Mouse (Mus musculus): ENCODE results near the gene Ppil4. TPM values are rescaled to one million over a fixed set of nuclear protein-coding genes. Genes with fewer than 3 reads are reported as not detected.

Gene Ppil4
- polyA plus RNA-seq, 1 experiment = 0.38 TPM

DNA sequence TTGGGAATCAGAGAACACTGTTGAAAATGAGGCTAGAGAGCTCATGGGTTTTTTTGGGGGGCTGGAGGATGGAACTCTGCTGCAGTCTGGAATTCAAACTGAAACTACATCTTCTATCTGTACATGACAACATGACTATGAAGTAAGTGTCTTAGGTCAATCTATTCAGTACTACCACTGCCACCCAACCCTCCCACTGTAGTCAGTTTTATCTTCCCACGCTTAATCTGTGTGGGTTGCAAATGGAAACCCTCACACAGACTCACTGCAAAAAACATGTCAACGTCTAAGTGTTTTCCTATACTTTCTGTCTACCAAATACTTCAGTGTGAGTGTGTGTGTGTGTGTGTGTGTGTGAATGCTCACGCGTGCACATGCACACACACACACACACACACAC lies 50.5 kb downstream of the Ppil4 start:
- no peaks in the 10 kb centered on the region for H3K9me3 ChIP-seq (ENCODE audit: control insufficient read depth, low read length)
- no peaks in the 10 kb centered on the region for H3K36me3 ChIP-seq (ENCODE audit: control insufficient read depth)
- TF ChIP-seq TAL1 (IDR thresholded peaks at IDR 0.05; ENCODE audit: low read length) = no peak
- TF ChIP-seq GATA1 (IDR thresholded peaks at IDR 0.05; ENCODE audit: low read length) = no peak
- peaks cover 5% of the 10 kb centered on the region for H3K27me3 ChIP-seq (ENCODE audit: control insufficient read depth)
- no peak overlapping the region for H3K4me3 ChIP-seq (replicated peaks)
- no peaks in the 10 kb centered on the region for H3K4me1 ChIP-seq (ENCODE audit: control insufficient read depth)

DNA sequence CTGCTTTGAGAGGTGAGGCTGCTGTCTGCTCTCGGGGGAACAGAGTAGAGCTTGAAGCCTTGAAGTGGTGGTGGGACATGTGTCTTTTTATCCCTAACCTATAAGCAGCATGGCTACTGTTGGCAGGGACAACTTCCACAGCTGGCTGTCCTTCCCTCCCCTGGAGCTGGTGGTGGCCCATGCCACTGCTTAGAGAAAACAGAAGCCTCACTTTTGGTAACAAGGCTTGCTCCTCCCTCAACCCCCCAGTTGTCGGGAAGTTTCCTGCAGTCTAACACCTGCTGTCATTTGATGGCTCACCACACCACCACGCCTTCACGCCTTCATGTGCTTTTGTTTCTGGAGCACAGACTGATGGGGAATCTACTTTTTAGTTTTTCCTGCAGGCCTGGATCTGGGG lies 51.5 kb downstream of the Ppil4 start:
- no peaks in the 10 kb centered on the region for H3K9me3 ChIP-seq (ENCODE audit: control insufficient read depth, low read length)
- no peak overlapping the region for H3K4me3 ChIP-seq (replicated peaks)
- no peaks in the 10 kb centered on the region for H3K36me3 ChIP-seq (ENCODE audit: control insufficient read depth)
- H3K4me1 ChIP-seq (ENCODE audit: control insufficient read depth) = no peaks in the 10 kb centered on the region
- TF ChIP-seq TAL1 (IDR thresholded peaks at IDR 0.05; ENCODE audit: low read length) (no peak), GATA1 (IDR thresholded peaks at IDR 0.05; ENCODE audit: low read length) (no peak)
- H3K27me3 ChIP-seq (ENCODE audit: control insufficient read depth) = peaks cover 5% of the 10 kb centered on the region

DNA sequence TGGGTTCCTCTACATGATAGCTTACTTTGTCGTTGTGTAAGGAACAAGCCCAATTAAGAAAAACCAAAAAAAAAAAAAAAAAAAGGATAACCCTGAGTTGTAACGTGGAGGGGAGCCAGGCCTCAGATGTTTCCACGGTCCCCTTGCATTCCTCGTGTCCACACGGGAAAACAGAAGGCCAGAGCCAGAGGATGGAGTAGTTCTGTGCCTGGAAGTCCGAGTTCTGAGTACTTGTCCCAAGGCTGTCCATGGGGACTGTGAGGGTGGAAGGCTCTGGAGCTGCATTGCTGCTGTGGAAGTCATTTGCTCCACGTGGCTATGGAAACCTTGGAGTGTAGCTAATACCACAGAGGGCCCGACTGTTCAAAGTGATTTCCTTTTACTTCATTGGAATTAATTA lies 52.4 kb downstream of the Ppil4 start:
- no peaks in the 10 kb centered on the region for H3K4me1 ChIP-seq (ENCODE audit: control insufficient read depth)
- no peaks in the 10 kb centered on the region for H3K36me3 ChIP-seq (ENCODE audit: control insufficient read depth)
- peaks cover 5% of the 10 kb centered on the region for H3K27me3 ChIP-seq (ENCODE audit: control insufficient read depth)
- H3K9me3 ChIP-seq (ENCODE audit: control insufficient read depth, low read length) = no peaks in the 10 kb centered on the region
- TF ChIP-seq GATA1 (IDR thresholded peaks at IDR 0.05; ENCODE audit: low read length) = no peak
- H3K4me3 ChIP-seq (replicated peaks) = no peak overlapping the region

- no peaks in the 10 kb centered on the region for H3K36me3 ChIP-seq (ENCODE audit: control insufficient read depth)
These were observed 53.3 kb downstream of the Ppil4 start for GRCm38 (mm10) chr10:7845991-7846390.

GRCm38 (mm10) chr10:7847166-7847605 lies 54.5 kb downstream of the Ppil4 start:
- H3K27me3 ChIP-seq (ENCODE audit: control insufficient read depth) = no peaks in the 10 kb centered on the region; the same call in 1 of the 2 replicates
- H3K36me3 ChIP-seq (ENCODE audit: control insufficient read depth) = no peaks in the 10 kb centered on the region
- H3K4me1 ChIP-seq (ENCODE audit: control insufficient read depth) = no peaks in the 10 kb centered on the region
- H3K9me3 ChIP-seq (ENCODE audit: control insufficient read depth, low read length) = no peaks in the 10 kb centered on the region
- no peak overlapping the region for H3K4me3 ChIP-seq (replicated peaks)
- TF ChIP-seq GATA1 (IDR thresholded peaks at IDR 0.05; ENCODE audit: low read length) (no peak), TAL1 (IDR thresholded peaks at IDR 0.05; ENCODE audit: low read length) (no peak)

More at GRCm38 (mm10) chr10:7845991-7846390, 53.3 kb downstream of the Ppil4 start:
- Histone ChIP-seq H3K27me3 (ENCODE audit: control insufficient read depth) (peaks cover 5% of the 10 kb centered on the region), H3K4me3 (replicated peaks) (no peak overlapping the region), H3K9me3 (ENCODE audit: control insufficient read depth, low read length) (no peaks in the 10 kb centered on the region), H3K4me1 (ENCODE audit: control insufficient read depth) (no peaks in the 10 kb centered on the region)
- TF ChIP-seq GATA1 (IDR thresholded peaks at IDR 0.05; ENCODE audit: low read length) (no peak), TAL1 (IDR thresholded peaks at IDR 0.05; ENCODE audit: low read length) (no peak)

GRCm38 (mm10) chr10:7851891-7852290 lies 59.2 kb downstream of the Ppil4 start:
- H3K4me1 ChIP-seq (ENCODE audit: control insufficient read depth) = no peaks in the 10 kb centered on the region
- H3K36me3 ChIP-seq (ENCODE audit: control insufficient read depth) = no peaks in the 10 kb centered on the region
- no peaks in the 10 kb centered on the region for H3K27me3 ChIP-seq (ENCODE audit: control insufficient read depth)
- no peak for TF ChIP-seq GATA1 (IDR thresholded peaks at IDR 0.05; ENCODE audit: low read length)
- no peak for TF ChIP-seq TAL1 (IDR thresholded peaks at IDR 0.05; ENCODE audit: low read length)
- no peaks in the 10 kb centered on the region for H3K9me3 ChIP-seq (ENCODE audit: control insufficient read depth, low read length)
- no peak overlapping the region for H3K4me3 ChIP-seq (replicated peaks)

DNA sequence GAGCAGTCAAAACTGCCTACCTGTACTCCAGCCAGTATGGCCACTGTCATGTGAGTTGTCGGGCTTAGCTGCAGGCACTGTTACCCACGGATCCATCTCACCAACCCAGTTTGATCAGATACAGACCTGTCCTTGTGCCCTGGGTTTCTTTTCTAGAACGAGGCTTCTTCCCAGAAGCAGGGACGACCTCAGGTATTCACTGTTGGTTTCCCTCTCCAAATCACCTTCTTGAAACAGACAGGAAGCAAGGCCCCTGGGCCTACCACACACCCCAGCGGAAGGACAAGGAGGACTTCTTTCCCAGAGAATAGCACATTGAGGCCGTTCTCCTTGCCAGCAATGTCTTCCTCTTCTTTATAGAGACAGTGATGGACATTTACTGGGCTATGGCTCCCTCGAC lies 67.8 kb downstream of the Ppil4 start:
- Histone ChIP-seq H3K36me3 (ENCODE audit: control insufficient read depth) (no peaks in the 10 kb centered on the region), H3K4me1 (ENCODE audit: control insufficient read depth) (no peaks in the 10 kb centered on the region), H3K9me3 (ENCODE audit: control insufficient read depth, low read length) (peaks cover 5% of the 10 kb centered on the region), H3K4me3 (replicated peaks) (no peak overlapping the region), H3K27me3 (ENCODE audit: control insufficient read depth) (no peaks in the 10 kb centered on the region)
- no peak for TF ChIP-seq GATA1 (IDR thresholded peaks at IDR 0.05; ENCODE audit: low read length)
- TF ChIP-seq TAL1 (IDR thresholded peaks at IDR 0.05; ENCODE audit: low read length) = no peak

GRCm38 (mm10) chr10:7861259-7861936 lies 68.7 kb downstream of the Ppil4 start:
- H3K36me3 ChIP-seq (ENCODE audit: control insufficient read depth) = no peaks in the 10 kb centered on the region
- peaks cover under 1% of the 10 kb centered on the region; the same call in 1 of the 2 replicates for H3K27me3 ChIP-seq (ENCODE audit: control insufficient read depth)
- H3K4me3 ChIP-seq (replicated peaks) = no peak overlapping the region
- no peaks in the 10 kb centered on the region for H3K4me1 ChIP-seq (ENCODE audit: control insufficient read depth)
- H3K9me3 ChIP-seq (ENCODE audit: control insufficient read depth, low read length) = peaks cover 5% of the 10 kb centered on the region
- TF ChIP-seq GATA1 (IDR thresholded peaks at IDR 0.05; ENCODE audit: low read length) (no peak), TAL1 (IDR thresholded peaks at IDR 0.05; ENCODE audit: low read length) (no peak)

GRCm38 (mm10) chr10:7861937-7862657 lies 69.4 kb downstream of the Ppil4 start:
- H3K4me1 ChIP-seq (ENCODE audit: control insufficient read depth) = no peaks in the 10 kb centered on the region
- no peak overlapping the region for H3K4me3 ChIP-seq (replicated peaks)
- peaks cover 5% of the 10 kb centered on the region for H3K9me3 ChIP-seq (ENCODE audit: control insufficient read depth, low read length)
- TF ChIP-seq GATA1 (IDR thresholded peaks at IDR 0.05; ENCODE audit: low read length) (no peak), TAL1 (IDR thresholded peaks at IDR 0.05; ENCODE audit: low read length) (no peak)
- no peaks in the 10 kb centered on the region for H3K36me3 ChIP-seq (ENCODE audit: control insufficient read depth)
- H3K27me3 ChIP-seq (ENCODE audit: control insufficient read depth) = peaks cover 7% of the 10 kb centered on the region
